Mouse (Mus musculus): Measurements from ENCODE around the gene Tbx10. TPM values are rescaled to one million over a fixed set of nuclear protein-coding genes. Genes with fewer than 3 reads are reported as not detected.
"Not testable (repeated sequence)": the region's sequence is repeated elsewhere in the genome, so short reads cannot be mapped to it uniquely, and the experiment has no call there.

Gene Tbx10
- polyA plus RNA-seq, 2 experiments, result 0.28 to 0.37 TPM

GRCm38 (mm10) chr19:4027576-4027975 is 35.0 kb downstream of the Tbx10 start:
- Histone ChIP-seq H3K27ac (no peak overlapping the region), H3K4me1 (replicated peaks; ENCODE audit: control insufficient read depth in 2 of 2, insufficient read depth in 2 of 2, low read length in 1 of 2) (peaks cover 0 to 1% of the 10 kb centered on the region in 2 experiments; a peak in 2 of 4 replicates), H3K36me3 (replicated peaks; ENCODE audit: control insufficient read depth, insufficient read depth, low read depth) (no peaks in the 10 kb centered on the region), H3K4me2 (ENCODE audit: low read depth) (no peak overlapping the region), H3K27me3 (ENCODE audit: control insufficient read depth, insufficient read depth, low read length) (no peaks in the 10 kb centered on the region), H3K9me3 (ENCODE audit: control insufficient read depth, low read length) (no peaks in the 10 kb centered on the region), H3K4me3 (ENCODE audit: insufficient read depth in 1 of 2, low read depth in 2 of 2, low read length in 2 of 2) (no peak overlapping the region), H3K9ac (replicated peaks) (no peak overlapping the region)
- ATAC-seq (ENCODE audit: insufficient read depth), result no peak
- no peak for TF ChIP-seq CTCF (IDR thresholded peaks at IDR 0.05; ENCODE audit: low read depth)
- no peak for TF ChIP-seq EP300 (IDR thresholded peaks at IDR 0.05; ENCODE audit: low read depth)
- no peak for DNase-seq (ENCODE audit: low read depth in 3 of 3, low spot score in 3 of 3)

- no peak overlapping the region for H3K4me2 ChIP-seq (ENCODE audit: low read depth)
- H3K27ac ChIP-seq, result no peak overlapping the region
- H3K4me3 ChIP-seq (ENCODE audit: insufficient read depth in 1 of 2, low read depth in 2 of 2, low read length in 2 of 2), result no peak overlapping the region
- no peaks in the 10 kb centered on the region for H3K27me3 ChIP-seq (ENCODE audit: control insufficient read depth, insufficient read depth, low read length)
- no peak overlapping the region for H3K9ac ChIP-seq (replicated peaks)
- TF ChIP-seq EP300 (IDR thresholded peaks at IDR 0.05; ENCODE audit: low read depth) (no peak), CTCF (IDR thresholded peaks at IDR 0.05; ENCODE audit: low read depth) (no peak)
- no peaks in the 10 kb centered on the region; the same call in 1 of the 2 replicates for H3K36me3 ChIP-seq (replicated peaks; ENCODE audit: control insufficient read depth, insufficient read depth, low read depth)
- H3K4me1 ChIP-seq (replicated peaks; ENCODE audit: control insufficient read depth in 2 of 2, insufficient read depth in 2 of 2, low read length in 1 of 2), result peaks cover 0 to 17% of the 10 kb centered on the region in 2 experiments; a peak in 2 of 4 replicates
- WGBS (ENCODE audit: insufficient replicate concordance), result 47% methylated on average over 7 of the region's 7 CpGs
- no peak for ATAC-seq (ENCODE audit: insufficient read depth)
- H3K9me3 ChIP-seq (ENCODE audit: control insufficient read depth, low read length), result no peaks in the 10 kb centered on the region
- no peak for DNase-seq (ENCODE audit: low read depth in 3 of 3, low spot score in 3 of 3)
Measured at GRCm38 (mm10) chr19:4032668-4033067, 40.1 kb downstream of the Tbx10 start.

- Histone ChIP-seq H3K4me1 (replicated peaks; ENCODE audit: control insufficient read depth in 2 of 2, insufficient read depth in 2 of 2, low read length in 1 of 2) (peaks cover 2 to 22% of the 10 kb centered on the region in 2 experiments; a peak in 2 of 4 replicates), H3K9ac (replicated peaks) (no peak overlapping the region), H3K36me3 (replicated peaks; ENCODE audit: control insufficient read depth, insufficient read depth, low read depth) (no peaks in the 10 kb centered on the region; the same call in 1 of the 2 replicates), H3K27me3 (ENCODE audit: control insufficient read depth, insufficient read depth, low read length) (no peaks in the 10 kb centered on the region), H3K27ac (no peak overlapping the region), H3K4me3 (ENCODE audit: insufficient read depth in 1 of 2, low read depth in 2 of 2, low read length in 2 of 2) (no peak overlapping the region), H3K9me3 (ENCODE audit: control insufficient read depth, low read length) (no peaks in the 10 kb centered on the region), H3K4me2 (ENCODE audit: low read depth) (no peak overlapping the region)
- 51% methylated on average over 3 of the region's 3 CpGs for WGBS (ENCODE audit: insufficient replicate concordance)
- TF ChIP-seq CTCF (IDR thresholded peaks at IDR 0.05; ENCODE audit: low read depth), result no peak
- no peak for TF ChIP-seq EP300 (IDR thresholded peaks at IDR 0.05; ENCODE audit: low read depth)
- DNase-seq (ENCODE audit: low read depth in 3 of 3, low spot score in 3 of 3) (no peak), ATAC-seq (ENCODE audit: insufficient read depth) (no peak)
Measured at GRCm38 (mm10) chr19:4033298-4033697, 40.7 kb downstream of the Tbx10 start.

GRCm38 (mm10) chr19:4033742-4034141 is 41.2 kb downstream of the Tbx10 start:
- H3K9ac ChIP-seq (replicated peaks), result no peak overlapping the region

GRCm38 (mm10) chr19:4036327-4037045 is 43.9 kb downstream of the Tbx10 start:
- Histone ChIP-seq H3K4me2 (ENCODE audit: low read depth) (peak overlapping the region; percentile 54), H3K27ac (no peak overlapping the region), H3K4me1 (replicated peaks; ENCODE audit: control insufficient read depth in 2 of 2, insufficient read depth in 2 of 2, low read length in 1 of 2) (peaks cover 3 to 25% of the 10 kb centered on the region in 2 experiments; a peak in 2 of 4 replicates), H3K9me3 (ENCODE audit: control insufficient read depth, low read length) (no peaks in the 10 kb centered on the region), H3K4me3 (ENCODE audit: insufficient read depth in 1 of 2, low read depth in 2 of 2, low read length in 2 of 2) (peak overlapping the region; percentile 14 to 28; a peak in 2 of 4 replicates), H3K9ac (replicated peaks) (no peak overlapping the region), H3K27me3 (ENCODE audit: control insufficient read depth, insufficient read depth, low read length) (no peaks in the 10 kb centered on the region), H3K36me3 (replicated peaks; ENCODE audit: control insufficient read depth, insufficient read depth, low read depth) (no peaks in the 10 kb centered on the region; the same call in 1 of the 2 replicates)
- ATAC-seq (ENCODE audit: insufficient read depth) (no peak), DNase-seq (ENCODE audit: low read depth in 3 of 3, low spot score in 3 of 3) (no peak)
- TF ChIP-seq EP300 (IDR thresholded peaks at IDR 0.05; ENCODE audit: low read depth), result no peak
- TF ChIP-seq CTCF (IDR thresholded peaks at IDR 0.05; ENCODE audit: low read depth), result no peak
- whole genome bisulfite sequencing (ENCODE audit: insufficient replicate concordance), result 55% methylated on average over 12 of the region's 12 CpGs

More at GRCm38 (mm10) chr19:4033742-4034141, 41.2 kb downstream of the Tbx10 start:
- Histone ChIP-seq H3K27ac (no peak overlapping the region), H3K36me3 (replicated peaks; ENCODE audit: control insufficient read depth, insufficient read depth, low read depth) (no peaks in the 10 kb centered on the region; the same call in 1 of the 2 replicates), H3K4me3 (ENCODE audit: insufficient read depth in 1 of 2, low read depth in 2 of 2, low read length in 2 of 2) (no peak overlapping the region), H3K4me1 (replicated peaks; ENCODE audit: control insufficient read depth in 2 of 2, insufficient read depth in 2 of 2, low read length in 1 of 2) (peaks cover 3 to 22% of the 10 kb centered on the region in 2 experiments; a peak in 2 of 4 replicates), H3K4me2 (ENCODE audit: low read depth) (no peak overlapping the region), H3K9me3 (ENCODE audit: control insufficient read depth, low read length) (no peaks in the 10 kb centered on the region), H3K27me3 (ENCODE audit: control insufficient read depth, insufficient read depth, low read length) (no peaks in the 10 kb centered on the region)
- no peak for ATAC-seq (ENCODE audit: insufficient read depth)
- WGBS (ENCODE audit: insufficient replicate concordance), result 55% methylated on average over 5 of the region's 5 CpGs
- TF ChIP-seq EP300 (IDR thresholded peaks at IDR 0.05; ENCODE audit: low read depth) (no peak), CTCF (IDR thresholded peaks at IDR 0.05; ENCODE audit: low read depth) (no peak)
- no peak for DNase-seq (ENCODE audit: low read depth in 3 of 3, low spot score in 3 of 3)

- H3K4me3 ChIP-seq (ENCODE audit: insufficient read depth in 1 of 2, low read depth in 2 of 2, low read length in 2 of 2), result peak overlapping the region; percentile 62 to 81
- H3K4me2 ChIP-seq (ENCODE audit: low read depth), result peak overlapping the region; percentile 64
- not testable (repeated sequence) for DNase-seq (ENCODE audit: low read depth in 3 of 3, low spot score in 3 of 3); H3K36me3 ChIP-seq (replicated peaks; ENCODE audit: control insufficient read depth, insufficient read depth, low read depth); H3K9me3 ChIP-seq (ENCODE audit: control insufficient read depth, low read length); ATAC-seq (ENCODE audit: insufficient read depth); H3K27me3 ChIP-seq (ENCODE audit: control insufficient read depth, insufficient read depth, low read length); H3K27ac ChIP-seq
- 24% methylated on average over 7 of the region's 8 CpGs for WGBS (ENCODE audit: insufficient replicate concordance)
- peaks cover 3 to 25% of the 10 kb centered on the region in 2 experiments; a peak in 2 of 4 replicates for H3K4me1 ChIP-seq (replicated peaks; ENCODE audit: control insufficient read depth in 2 of 2, insufficient read depth in 2 of 2, low read length in 1 of 2)
- peak overlapping the region; percentile 68 for H3K9ac ChIP-seq (replicated peaks)
Measured at GRCm38 (mm10) chr19:4037154-4037787, 44.7 kb downstream of the Tbx10 start.

Data from liver, embryonic 14.5 days (tissue).